In the genomic region with DNA sequence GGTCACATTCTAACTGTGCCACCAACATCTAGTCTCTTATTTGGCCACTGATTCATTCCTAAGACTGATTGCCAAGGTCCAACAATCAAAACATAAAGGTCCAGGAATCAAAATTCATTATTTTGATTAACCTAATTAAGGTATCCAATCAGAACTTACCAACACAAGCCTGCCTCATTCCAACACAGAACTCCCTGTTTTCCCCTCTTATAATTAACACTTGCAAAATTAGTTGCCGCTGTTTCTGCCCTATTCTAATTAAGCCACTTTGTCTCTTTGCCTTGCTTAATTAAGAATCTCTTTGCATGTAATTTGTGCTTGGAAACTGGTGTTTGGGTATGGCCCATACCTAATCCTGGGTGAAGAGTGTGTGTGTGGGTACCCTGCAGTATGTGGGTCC, we compare ENCODE assay signal across 27 mouse cellular contexts.
"Had no signal": no experiment of that assay in that cellular context is flagged by ENCODE, and none has a peak within 500 bp of the region (broad histone marks: within the 10 kb centered on the region; RNA-seq: fewer than 3 reads in every experiment).

No protein-coding gene starts in this region.

- H3K36me3 ChIP-seq: heart, embryonic 13.5 days; heart, embryonic 15.5 days; hindbrain, embryonic 13.5 days; hindbrain, embryonic 15.5 days; kidney, embryonic 15.5 days; limb, embryonic 13.5 days; limb, embryonic 15.5 days; liver, embryonic 12.5 days had no signal

- H3K27me3 ChIP-seq: heart, embryonic 13.5 days; heart, embryonic 15.5 days; hindbrain, embryonic 13.5 days; hindbrain, embryonic 15.5 days; kidney, embryonic 15.5 days; limb, embryonic 13.5 days; limb, embryonic 15.5 days; liver, embryonic 12.5 days had no signal

- H3K4me1 ChIP-seq: heart, embryonic 13.5 days; heart, embryonic 15.5 days; hindbrain, embryonic 13.5 days; hindbrain, embryonic 15.5 days; kidney, embryonic 15.5 days; limb, embryonic 15.5 days; liver, embryonic 12.5 days had no signal

- H3K9ac ChIP-seq: heart, embryonic 13.5 days; heart, embryonic 15.5 days; hindbrain, embryonic 13.5 days; hindbrain, embryonic 15.5 days; kidney, embryonic 15.5 days; limb, embryonic 13.5 days; limb, embryonic 15.5 days; liver, embryonic 12.5 days; liver, embryonic 14.5 days had no signal

- ATAC-seq: hindbrain, postnatal 0 days; intestine, embryonic 16.5 days; liver, embryonic 12.5 days had no signal

- H3K4me3 ChIP-seq: heart, adult 2 months; heart, embryonic 13.5 days; heart, embryonic 15.5 days; hindbrain, embryonic 13.5 days; hindbrain, embryonic 15.5 days; kidney, embryonic 15.5 days; limb, embryonic 13.5 days; limb, embryonic 15.5 days; liver, embryonic 12.5 days had no signal

- H3K9me3 ChIP-seq: heart, embryonic 13.5 days; heart, embryonic 15.5 days; hindbrain, embryonic 13.5 days; hindbrain, embryonic 15.5 days; kidney, embryonic 15.5 days; limb, embryonic 13.5 days; limb, embryonic 15.5 days; liver, embryonic 12.5 days had no signal

- H3K4me2 ChIP-seq: heart, embryonic 11.5 days; heart, embryonic 13.5 days; heart, embryonic 15.5 days; hindbrain, embryonic 13.5 days; hindbrain, embryonic 15.5 days; kidney, embryonic 15.5 days; limb, embryonic 13.5 days; limb, embryonic 15.5 days; liver, embryonic 12.5 days had no signal

- DNase-seq: gastrocnemius, postnatal 14 days; gastrocnemius, postnatal 36 days; heart, adult 11 months; heart, adult 2 months; heart, postnatal 14 days; heart, postnatal 36 days; kidney, adult 11 months; kidney, adult 2 months; kidney, adult 9 months; kidney, postnatal 14 days; kidney, postnatal 36 days; layer of hippocampus, adult 9-11 months; layer of hippocampus, postnatal 36 days; left cerebral cortex, postnatal 4 days had no signal

- H3K27ac ChIP-seq: heart, adult 2 months; heart, embryonic 13.5 days; heart, embryonic 15.5 days; hindbrain, embryonic 13.5 days; hindbrain, embryonic 15.5 days; hindbrain, postnatal 0 days; kidney, embryonic 15.5 days; kidney, postnatal 0 days; limb, embryonic 13.5 days; limb, embryonic 15.5 days; liver, embryonic 12.5 days; liver, embryonic 14.5 days had no signal
